Mouse (Mus musculus) kidney, embryonic 16.5 days (tissue): ENCODE data around the gene Kcnip3. TPM values are rescaled to one million over a fixed set of nuclear protein-coding genes. Genes with fewer than 3 reads are reported as not detected.

Source experiments
- ATAC-seq: fragments of 200-750 bp; cut with Nextera tagmentation; 2 replicates; pipeline ENCODE4 v1.8.0; 2017; ENCODE audit warnings: moderate TSS enrichment; ENCODE audit not compliant: low FRiP score, low TSS enrichment
- H3K27ac ChIP-seq: fragments of 300-500 bp; sonication (generic); 2 replicates; pipeline ENCODE4 v1.5.1; 2014; ENCODE audit warnings: low read length
- H3K27me3 ChIP-seq: fragments of 300-500 bp; sonication (generic); 2 replicates; pipeline ENCODE4 v1.6.1; 2014; ENCODE audit warnings: low read length, control low read depth, mixed read lengths; ENCODE audit not compliant: insufficient read depth
- H3K36me3 ChIP-seq: fragments of 300-500 bp; sonication (generic); 2 replicates; pipeline ENCODE4 v1.6.1; 2014; ENCODE audit warnings: low read length, control low read depth, mixed read lengths; ENCODE audit not compliant: insufficient read depth
- H3K4me1 ChIP-seq: fragments of 300-500 bp; sonication (generic); 2 replicates; pipeline ENCODE4 v1.6.1; 2014; ENCODE audit warnings: low read length, control low read depth, mixed read lengths; ENCODE audit not compliant: insufficient read depth
- H3K4me2 ChIP-seq: fragments of 300-500 bp; sonication (generic); replicated peaks from 2 replicates; pipeline ENCODE4 v1.6.1; 2014; ENCODE audit warnings: low read depth, low read length
- H3K4me3 ChIP-seq: fragments of 300-500 bp; sonication (generic); 2 replicates; pipeline ENCODE4 v1.5.1; 2014; ENCODE audit warnings: mild to moderate bottlenecking, low read length
- H3K9ac ChIP-seq: fragments of 300-500 bp; sonication (generic); replicated peaks from 2 replicates; pipeline ENCODE4 v1.6.1; 2014; ENCODE audit warnings: low read length
- H3K9me3 ChIP-seq: fragments of 300-500 bp; sonication (generic); 2 replicates; pipeline ENCODE4 v1.6.1; 2016; ENCODE audit warnings: low read length, control low read depth
- WGBS: fragments of 180-500 bp; shearing (Covaris S2); extraction: QIAGEN DNeasy Blood & Tissue Kit; methylation state at CpG from one replicate; pipeline ENCODE4 v1.1.7; 2014; 5-methylcytosine and 5-hydroxymethylcytosine counted together
- polyA plus RNA-seq: library from polyadenylated mRNA; unstranded; fragments of >200 nt; fragmentation: Nextera tagmentation; extraction: Ambion mirVana; gene quantifications from 2 replicates; pipeline ENCODE4 v1.2.1, GENCODE M21; 2015

Gene Kcnip3
- polyA plus RNA-seq, 1 experiment from 2014 or later: 3.4 TPM

DNA sequence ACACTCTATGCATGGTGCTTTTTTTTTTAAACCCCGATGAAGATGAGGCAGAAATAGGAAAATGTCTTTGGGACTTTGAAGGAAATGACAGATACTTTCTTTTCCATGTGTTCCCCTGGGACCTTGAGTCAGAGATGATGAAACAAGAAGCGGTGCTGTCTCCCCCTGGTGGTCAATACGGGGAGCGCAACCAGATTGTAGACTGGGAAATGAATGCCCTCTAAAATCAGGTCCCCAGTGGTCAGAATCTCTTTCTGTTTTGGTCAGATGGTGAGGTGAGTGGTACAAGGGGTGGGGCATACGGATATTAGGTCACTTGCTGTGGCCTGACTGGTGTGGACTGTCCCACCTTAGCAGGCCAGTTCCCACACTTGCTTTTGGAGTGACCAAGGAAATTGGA is 68.1 kb downstream of the Kcnip3 start:
- Histone ChIP-seq H3K4me2 (no peak overlapping the region), H3K9me3 (no peaks in the 10 kb centered on the region)
- 8% methylated on average over 5 of the region's 5 CpGs for WGBS

DNA sequence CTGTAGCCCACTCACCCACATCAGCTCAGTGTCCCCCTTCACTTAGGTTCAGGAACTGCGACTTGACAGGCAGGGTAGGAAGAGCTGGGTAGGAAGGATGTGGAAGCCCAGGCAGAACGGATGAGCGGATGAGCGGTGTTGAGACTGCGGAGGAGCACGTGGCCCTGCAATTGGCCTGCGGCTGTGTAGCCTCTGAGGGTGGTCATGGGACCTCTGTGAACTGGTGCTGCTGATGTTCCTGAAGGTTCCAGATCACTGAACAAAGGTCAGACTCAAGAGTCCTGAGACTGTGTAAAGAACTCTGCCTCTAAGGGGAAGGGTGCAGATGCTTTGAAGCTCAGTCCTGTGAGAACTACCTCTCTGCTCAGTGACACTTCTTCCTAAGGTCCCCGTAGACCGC is 68.8 kb downstream of the Kcnip3 start:
- no peak overlapping the region for H3K9ac ChIP-seq
- H3K27ac ChIP-seq: no peak overlapping the region
- no peaks in the 10 kb centered on the region for H3K36me3 ChIP-seq
- ATAC-seq: 0 out of 2 replicates have a peak, but pooled peaks have one; percentile 13
- no peaks in the 10 kb centered on the region for H3K9me3 ChIP-seq
- peaks cover 20% of the 10 kb centered on the region for H3K4me1 ChIP-seq
- no peak overlapping the region for H3K4me2 ChIP-seq
- H3K4me3 ChIP-seq: no peak overlapping the region
- WGBS: 59% methylated on average over 9 of the region's 9 CpGs
- peaks cover 7% of the 10 kb centered on the region for H3K27me3 ChIP-seq

More for the DNA sequence above, 68.1 kb downstream of the Kcnip3 start:
- peaks cover 20% of the 10 kb centered on the region for H3K4me1 ChIP-seq
- H3K36me3 ChIP-seq: no peaks in the 10 kb centered on the region
- H3K27me3 ChIP-seq: peaks cover 7% of the 10 kb centered on the region
- no peak overlapping the region for H3K27ac ChIP-seq
- no peak overlapping the region for H3K4me3 ChIP-seq
- ATAC-seq: no peak
- no peak overlapping the region for H3K9ac ChIP-seq

DNA sequence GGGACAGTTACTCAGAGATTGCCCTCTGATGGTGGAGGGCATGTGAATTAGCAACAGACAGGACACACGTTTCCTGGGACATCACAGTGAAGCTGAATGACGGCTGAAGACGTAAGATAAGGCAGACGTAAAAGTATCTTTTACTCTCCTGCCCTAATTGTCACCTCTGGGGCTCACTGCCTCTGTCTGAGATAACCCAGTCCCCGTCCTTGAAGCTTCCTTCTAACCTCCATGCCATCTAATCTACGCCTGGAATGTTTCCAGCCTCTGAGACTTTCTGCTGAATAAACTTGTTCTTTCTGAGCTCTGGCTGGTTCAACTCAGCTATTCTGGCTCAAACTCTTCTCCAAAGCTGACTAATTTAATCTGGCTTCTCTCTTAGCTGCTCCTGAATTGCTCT is 70.1 kb downstream of the Kcnip3 start:
- no peak overlapping the region for H3K27ac ChIP-seq
- H3K4me1 ChIP-seq: peaks cover 20% of the 10 kb centered on the region
- WGBS: 27% methylated on average over 6 of the region's 6 CpGs
- no peak overlapping the region for H3K9ac ChIP-seq
- no peaks in the 10 kb centered on the region for H3K9me3 ChIP-seq
- H3K4me3 ChIP-seq: no peak overlapping the region
- no peak for ATAC-seq
- no peaks in the 10 kb centered on the region for H3K36me3 ChIP-seq
- peaks cover 7% of the 10 kb centered on the region for H3K27me3 ChIP-seq
- no peak overlapping the region for H3K4me2 ChIP-seq

DNA sequence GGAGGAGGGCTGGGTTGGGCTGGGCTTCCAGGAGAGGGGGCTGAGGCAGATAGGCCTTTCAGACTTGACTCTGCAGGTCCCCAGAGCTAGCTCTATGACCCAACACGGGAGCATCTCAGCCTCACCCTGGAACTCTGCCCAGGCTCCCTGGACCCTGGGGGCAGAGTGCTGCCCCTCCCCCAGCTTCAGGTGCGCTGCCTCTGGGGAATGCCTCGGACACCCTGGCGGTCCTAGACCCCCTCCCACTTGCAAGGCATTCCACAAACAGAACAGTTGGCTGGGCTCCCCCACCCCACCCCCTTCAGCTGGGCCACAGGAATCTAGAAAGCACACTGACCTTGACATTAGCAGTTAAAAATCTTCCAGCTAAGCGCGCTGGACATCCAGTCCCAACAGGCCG is 72.2 kb downstream of the Kcnip3 start:
- Histone ChIP-seq H3K9me3 (no peaks in the 10 kb centered on the region), H3K4me3 (no peak overlapping the region), H3K27me3 (peaks cover 7% of the 10 kb centered on the region; the same call in 1 of the 2 replicates), H3K36me3 (no peaks in the 10 kb centered on the region), H3K27ac (peak overlapping the region; percentile 65), H3K4me2 (0 out of 2 replicates have a peak overlapping the region, but pooled peaks have one; percentile 10), H3K9ac (no peak overlapping the region), H3K4me1 (peaks cover 21% of the 10 kb centered on the region)
- ATAC-seq: peak; percentile 82
- WGBS: 13% methylated on average over 7 of the region's 7 CpGs

DNA sequence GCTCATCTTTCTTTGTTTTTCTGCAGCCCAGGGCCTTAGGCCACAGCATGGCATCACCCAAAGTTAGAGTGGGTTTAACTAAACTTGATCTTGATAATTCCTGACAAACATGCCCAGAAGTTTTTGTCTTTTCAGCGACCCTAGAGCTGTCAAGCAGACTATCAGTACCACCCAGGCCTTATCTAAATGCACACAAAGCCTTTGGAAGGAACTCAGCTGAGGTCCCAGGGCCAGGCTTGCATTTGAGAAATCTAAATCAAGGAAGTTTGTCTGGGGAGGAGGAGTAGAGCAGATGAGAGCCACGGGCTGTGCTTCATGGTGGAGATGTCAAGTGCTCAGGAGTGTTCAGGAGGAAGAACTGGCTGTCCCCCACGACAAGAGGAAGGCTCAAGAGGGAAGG is 75.0 kb downstream of the Kcnip3 start:
- H3K27me3 ChIP-seq: no peaks in the 10 kb centered on the region
- H3K9me3 ChIP-seq: no peaks in the 10 kb centered on the region
- WGBS: 49% methylated on average over 3 of the region's 3 CpGs
- H3K4me1 ChIP-seq: peaks cover 25% of the 10 kb centered on the region
- no peak overlapping the region for H3K9ac ChIP-seq
- no peak overlapping the region for H3K4me3 ChIP-seq
- H3K36me3 ChIP-seq: no peaks in the 10 kb centered on the region
- no peak overlapping the region for H3K4me2 ChIP-seq
- no peak overlapping the region for H3K27ac ChIP-seq
- ATAC-seq: no peak

DNA sequence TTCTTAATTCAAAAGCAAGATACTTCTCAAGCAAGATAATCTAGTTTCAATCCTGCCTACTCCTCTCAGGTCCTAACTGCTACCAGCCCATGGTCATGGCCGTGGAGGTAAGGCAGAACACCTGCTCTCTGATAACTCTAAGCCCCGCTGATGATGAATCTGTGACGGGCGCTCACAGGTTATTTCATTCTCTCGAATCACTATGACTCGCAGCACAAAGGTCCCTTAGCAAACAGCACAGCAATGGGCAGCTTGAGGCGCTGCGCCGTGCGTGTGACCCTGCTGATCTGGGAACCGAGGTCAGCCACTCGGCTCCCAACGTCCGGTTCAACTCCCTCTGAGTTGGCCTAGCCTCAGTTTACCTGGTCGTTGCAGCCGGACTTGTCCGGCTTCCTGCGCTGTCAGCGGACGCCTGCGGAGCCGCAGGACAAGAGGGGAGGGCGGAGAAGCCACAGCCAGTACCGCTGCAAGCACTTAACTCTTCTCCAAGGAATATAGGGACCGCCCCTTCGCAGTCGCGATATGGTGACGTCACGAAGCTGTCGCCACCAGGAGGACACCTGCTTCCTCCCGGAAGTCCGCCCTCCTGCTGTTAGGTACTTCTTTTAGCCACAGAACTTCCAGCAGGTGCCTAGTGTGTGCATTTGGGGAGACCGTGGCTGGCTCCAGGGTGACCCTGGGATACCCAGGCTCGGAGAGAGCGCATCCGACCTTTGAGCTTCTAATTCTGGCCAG is 77.7 kb downstream of the Kcnip3 start, which contains the start of gene Fahd2a:
Gene Fahd2a, minus strand, starts transcription at position 511 of the 735 bp plus-strand sequence.
- no peaks in the 10 kb centered on the region for H3K36me3 ChIP-seq
- 3% methylated on average over 37 of the region's 37 CpGs for WGBS
- H3K4me1 ChIP-seq: peaks cover 10% of the 10 kb centered on the region
- no peaks in the 10 kb centered on the region for H3K9me3 ChIP-seq
- H3K4me2 ChIP-seq: peak within 1 kb of the TSS; percentile 67
- H3K27me3 ChIP-seq: no peaks in the 10 kb centered on the region
- peak; percentile 89 for ATAC-seq
- peak within 1 kb of the TSS; percentile 79 for H3K9ac ChIP-seq
- H3K4me3 ChIP-seq: peak within 1 kb of the TSS; percentile 77
- H3K27ac ChIP-seq: peak within 1 kb of the TSS; percentile 27; the same call in 1 of the 2 replicates

DNA sequence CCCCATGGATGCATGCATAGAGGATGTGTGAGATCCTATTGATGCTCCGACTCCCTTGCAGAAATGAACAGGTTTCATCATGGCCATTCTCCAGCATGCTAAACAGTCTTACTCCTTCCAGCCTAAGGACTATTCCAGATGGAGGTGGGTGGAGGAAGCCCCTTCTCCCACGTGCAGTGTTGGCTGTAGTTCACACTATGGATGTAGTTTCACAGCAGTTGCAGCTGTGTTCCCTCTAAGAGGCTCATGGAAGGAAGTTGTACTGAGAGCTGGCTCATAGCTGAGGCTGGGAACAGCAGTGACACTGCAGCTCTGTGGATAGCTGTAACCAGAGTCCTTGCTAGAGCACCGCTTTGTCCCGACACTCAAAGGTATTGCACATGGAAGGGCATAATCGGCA is 84.2 kb downstream of the Kcnip3 start:
- Histone ChIP-seq H3K4me3 (no peak overlapping the region), H3K9me3 (no peaks in the 10 kb centered on the region), H3K27me3 (no peaks in the 10 kb centered on the region), H3K36me3 (peaks cover 5% of the 10 kb centered on the region), H3K4me1 (no peaks in the 10 kb centered on the region), H3K27ac (no peak overlapping the region), H3K9ac (no peak overlapping the region), H3K4me2 (no peak overlapping the region)
- WGBS: 90% methylated on average over 5 of the region's 5 CpGs
- ATAC-seq: no peak

DNA sequence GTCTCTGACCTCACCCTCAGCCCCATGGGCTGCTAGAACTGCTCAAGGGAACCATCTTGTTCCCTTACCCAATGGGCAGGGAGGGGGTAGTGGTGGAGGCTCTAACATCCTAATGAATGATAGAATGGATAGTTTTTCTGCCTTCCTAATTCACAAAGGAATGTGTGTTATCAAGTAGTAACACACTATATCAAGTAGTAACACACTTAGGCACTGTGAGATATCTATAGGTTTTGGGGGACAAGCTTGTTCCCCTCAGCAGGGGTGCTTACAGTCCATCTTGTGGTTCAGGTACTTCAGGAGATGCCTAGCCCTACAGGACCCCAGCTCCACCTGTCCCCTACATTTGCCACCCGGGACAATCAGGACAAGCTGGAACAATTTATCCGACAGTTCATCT is 86.3 kb downstream of the Kcnip3 start:
- ATAC-seq: no peak
- H3K9ac ChIP-seq: no peak overlapping the region
- 97% methylated on average over 2 of the region's 2 CpGs for WGBS
- no peak overlapping the region for H3K4me3 ChIP-seq
- no peak overlapping the region for H3K27ac ChIP-seq
- peaks cover 5% of the 10 kb centered on the region for H3K36me3 ChIP-seq
- H3K4me2 ChIP-seq: no peak overlapping the region
- H3K4me1 ChIP-seq: no peaks in the 10 kb centered on the region
- H3K27me3 ChIP-seq: no peaks in the 10 kb centered on the region
- H3K9me3 ChIP-seq: no peaks in the 10 kb centered on the region

DNA sequence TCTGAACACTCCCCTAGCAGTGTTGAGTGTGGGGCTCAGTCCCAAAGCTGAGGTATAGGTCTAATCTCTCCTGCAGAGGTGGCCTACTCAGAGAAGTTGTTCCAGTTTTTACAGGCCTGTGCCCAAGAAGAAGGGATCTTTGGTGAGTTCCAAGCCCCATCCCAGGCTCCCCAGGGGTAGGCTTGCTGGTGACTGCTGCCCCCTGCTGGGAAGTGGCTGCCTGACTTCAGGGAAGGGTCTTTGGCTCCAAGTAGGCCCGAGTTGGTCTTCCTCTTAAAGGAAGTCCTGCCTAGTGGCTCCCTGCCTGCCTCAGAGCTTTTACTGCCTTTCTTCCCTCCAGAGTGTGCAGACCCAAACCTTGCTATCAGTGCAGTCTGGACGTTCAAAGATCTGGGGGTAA is 86.8 kb downstream of the Kcnip3 start:
- Histone ChIP-seq H3K27me3 (no peaks in the 10 kb centered on the region), H3K9me3 (no peaks in the 10 kb centered on the region), H3K4me2 (no peak overlapping the region), H3K36me3 (peaks cover 5% of the 10 kb centered on the region), H3K27ac (no peak overlapping the region), H3K4me3 (no peak overlapping the region), H3K4me1 (no peaks in the 10 kb centered on the region), H3K9ac (no peak overlapping the region)
- 46% methylated on average over 2 of the region's 2 CpGs for WGBS
- no peak for ATAC-seq

DNA sequence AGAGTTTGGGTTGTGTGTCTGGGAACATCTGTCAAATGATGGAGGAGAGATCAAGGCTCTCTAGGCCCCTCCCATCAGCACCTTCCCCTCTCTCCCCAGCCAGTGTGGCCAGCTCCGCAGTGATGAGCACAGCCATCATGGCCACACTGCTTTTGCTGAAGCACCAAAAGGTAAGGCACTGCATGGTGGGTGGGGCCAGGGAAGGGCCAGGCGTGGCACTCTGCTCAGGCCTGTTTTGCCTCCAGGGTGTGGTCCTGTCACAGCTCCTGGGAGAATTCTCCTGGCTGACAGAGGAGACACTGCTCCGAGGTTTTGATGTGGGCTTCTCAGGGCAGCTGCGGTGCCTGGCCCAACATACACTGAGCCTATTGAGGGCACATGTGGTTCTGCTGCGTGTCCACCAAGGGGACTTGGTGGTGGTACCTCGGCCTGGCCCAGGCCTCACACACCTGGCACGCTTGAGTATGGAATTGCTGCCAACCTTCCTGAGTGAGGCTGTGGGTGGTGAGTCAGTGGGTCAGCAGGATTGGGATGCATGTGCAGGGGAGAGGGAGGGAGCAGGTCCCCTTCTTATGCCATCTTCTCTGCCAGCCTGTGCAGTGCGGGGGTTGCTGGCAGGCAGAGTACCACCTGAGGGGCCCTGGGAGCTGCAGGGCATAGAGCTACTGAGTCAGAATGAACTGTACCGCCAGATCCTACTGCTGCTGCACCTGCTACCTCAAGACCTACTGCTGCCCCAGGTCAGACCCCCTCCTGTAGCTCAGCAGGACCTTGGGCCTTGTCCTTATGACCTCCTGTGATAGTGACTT is 88.2 kb downstream of the Kcnip3 start:
- no peak overlapping the region for H3K27ac ChIP-seq
- H3K9me3 ChIP-seq: no peaks in the 10 kb centered on the region
- 75% methylated on average over 9 of the region's 9 CpGs for WGBS
- no peak overlapping the region for H3K9ac ChIP-seq
- ATAC-seq: no peak
- no peaks in the 10 kb centered on the region for H3K4me1 ChIP-seq
- no peaks in the 10 kb centered on the region for H3K27me3 ChIP-seq
- peaks cover 5% of the 10 kb centered on the region for H3K36me3 ChIP-seq
- H3K4me2 ChIP-seq: no peak overlapping the region
- no peak overlapping the region for H3K4me3 ChIP-seq
